8 mouse cellular contexts compared by ENCODE assay signal in the genomic region with DNA sequence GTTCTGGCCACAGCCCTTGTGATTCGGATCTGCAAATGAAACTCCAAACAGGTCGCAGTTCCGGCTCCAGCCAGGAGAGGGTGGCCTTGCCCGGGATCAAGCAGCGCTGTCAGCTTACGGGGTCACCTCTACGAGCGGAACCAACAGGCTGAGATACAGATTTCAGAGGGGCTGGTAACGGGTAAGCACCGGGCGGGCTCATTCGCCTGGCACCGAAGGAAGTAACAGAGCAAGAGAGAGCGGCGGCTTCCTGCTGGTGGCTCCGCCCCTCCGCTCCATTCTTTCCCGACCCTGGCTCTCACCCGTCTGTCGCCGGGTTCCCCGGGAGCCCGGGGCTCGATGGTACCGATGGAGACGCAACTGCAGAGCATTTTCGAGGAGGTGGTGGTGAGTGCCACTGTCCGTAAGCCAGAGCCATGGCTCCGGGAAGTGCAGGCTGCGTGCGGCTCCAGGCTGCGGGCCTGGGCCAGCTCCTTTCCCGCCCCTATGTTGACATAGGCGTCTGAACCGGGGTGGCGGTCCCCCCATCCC. TPM values are rescaled to one million over a fixed set of nuclear protein-coding genes. Genes with fewer than 3 reads are reported as not detected.
DNase-seq lines count a peak whose midpoint lies in the region; ATAC-seq and TF ChIP-seq lines count a peak whose summit lies in the region.

A gene (plus strand): TSS at position 227 of the 531 bp plus-strand sequence.

- peak within 1 kb of the TSS; percentile 81 to 94 (median 91) for H3K4me3 ChIP-seq in CH12.LX (replicated peaks in 1 of 3; ENCODE audit: low read depth in 2 of 3, low read length in 2 of 3, poor library complexity in 1 of 3)
- peak within 1 kb of the TSS; percentile 71 for H3K4me3 ChIP-seq in forebrain, embryonic 11.5 days (ENCODE audit: low read depth, low read length)
- H3K4me3 ChIP-seq in heart, embryonic 16.5 days (ENCODE audit: low read length): peak within 1 kb of the TSS; percentile 97
- H3K4me3 ChIP-seq in liver, embryonic 15.5 days (replicated peaks): peak within 1 kb of the TSS; percentile 87
- H3K4me3 ChIP-seq in neural tube, embryonic 12.5 days: peak within 1 kb of the TSS; percentile 87

- no peaks in the 10 kb centered on the region for H3K27me3 ChIP-seq in CH12.LX (replicated peaks)
- no peaks in the 10 kb centered on the region for H3K27me3 ChIP-seq in forebrain, embryonic 11.5 days (ENCODE audit: control insufficient read depth, insufficient read depth, low read length)
- no peaks in the 10 kb centered on the region for H3K27me3 ChIP-seq in heart, embryonic 16.5 days (ENCODE audit: control insufficient read depth, insufficient read depth, low read length)
- no peaks in the 10 kb centered on the region for H3K27me3 ChIP-seq in liver, embryonic 15.5 days
- H3K27me3 ChIP-seq in neural tube, embryonic 12.5 days (replicated peaks): no peaks in the 10 kb centered on the region

- in situ Hi-C loops in CH12.LX (cut with MboI; ENCODE audit: low pct_ligation_motif_present, low pct_unique_long_range_greater_than_20kb, low sequenced_read_pairs): loop anchor here (10.0 kb wide), 1 partner anchor 345 kb away; no protein-coding TSS in a partner anchor

- peak; percentile 88 for TF ChIP-seq RAD21 in CH12.LX (IDR thresholded peaks at IDR 0.05; ENCODE audit: low read depth, low read length)

- TF ChIP-seq CTCF in CH12.LX (conservative IDR thresholded peaks at IDR 0.05 in 1 of 2, IDR thresholded peaks at IDR 0.05 in 1 of 2; ENCODE audit: low read depth in 2 of 2, low read length in 2 of 2): peak; percentile 58 to 91

- WGBS in forebrain, embryonic 11.5 days: under 1% methylated on average over 36 of the region's 36 CpGs
- under 1% methylated on average over 36 of the region's 36 CpGs for WGBS in heart, embryonic 16.5 days
- WGBS in liver, embryonic 15.5 days (ENCODE audit: insufficient replicate concordance): under 1% methylated on average over 36 of the region's 36 CpGs
- under 1% methylated on average over 36 of the region's 36 CpGs for WGBS in neural tube, embryonic 12.5 days

- peak; percentile 95 for DNase-seq in CH12.LX (ENCODE audit: extremely low read depth)
- peak; percentile 97 for DNase-seq in c-Kit-positive CD71-positive TER-119-negative erythroid progenitor cells, embryonic 14.5 days (ENCODE audit: low read depth)
- peak; percentile 97 for DNase-seq in forebrain, embryonic 11.5 days (ENCODE audit: low spot score)
- DNase-seq in kidney, postnatal 36 days: peak; percentile 97 to 99
- DNase-seq in telencephalon, adult 2 months (ENCODE audit: low read depth, low spot score): peak; percentile 97

- H3K9me3 ChIP-seq in CH12.LX (replicated peaks; ENCODE audit: low read length): no peaks in the 10 kb centered on the region
- no peaks in the 10 kb centered on the region for H3K9me3 ChIP-seq in forebrain, embryonic 11.5 days (ENCODE audit: control insufficient read depth, low read length)
- H3K9me3 ChIP-seq in heart, embryonic 16.5 days (replicated peaks; ENCODE audit: control insufficient read depth, low read length): no peaks in the 10 kb centered on the region
- no peaks in the 10 kb centered on the region for H3K9me3 ChIP-seq in liver, embryonic 15.5 days (replicated peaks)
- H3K9me3 ChIP-seq in neural tube, embryonic 12.5 days: no peaks in the 10 kb centered on the region

- peaks cover 20 to 30% of the 10 kb centered on the region in 2 experiments for H3K36me3 ChIP-seq in CH12.LX (replicated peaks in 1 of 2; ENCODE audit: control insufficient read depth in 1 of 2, insufficient read depth in 1 of 2, low read length in 1 of 2)
- H3K36me3 ChIP-seq in forebrain, embryonic 11.5 days (ENCODE audit: control insufficient read depth, insufficient read depth, low read length): peaks cover under 1% of the 10 kb centered on the region; the same call in 1 of the 2 replicates
- peaks cover 21% of the 10 kb centered on the region for H3K36me3 ChIP-seq in heart, embryonic 16.5 days (ENCODE audit: control insufficient read depth, insufficient read depth)
- H3K36me3 ChIP-seq in liver, embryonic 15.5 days (replicated peaks): peaks cover 28% of the 10 kb centered on the region
- peaks cover 27% of the 10 kb centered on the region for H3K36me3 ChIP-seq in neural tube, embryonic 12.5 days

- TF ChIP-seq EP300 in CH12.LX (IDR thresholded peaks at IDR 0.05; ENCODE audit: low read length): no peak

- peaks cover 0 to 8% of the 10 kb centered on the region in 2 experiments; a peak in 2 of 4 replicates for H3K4me1 ChIP-seq in CH12.LX (ENCODE audit: control insufficient read depth in 1 of 2, insufficient read depth in 2 of 2)
- H3K4me1 ChIP-seq in forebrain, embryonic 11.5 days (replicated peaks; ENCODE audit: control insufficient read depth, insufficient read depth, low read length): no peaks in the 10 kb centered on the region
- peaks cover 3% of the 10 kb centered on the region; the same call in 1 of the 2 replicates for H3K4me1 ChIP-seq in heart, embryonic 16.5 days (ENCODE audit: control insufficient read depth, insufficient read depth, low read length)
- H3K4me1 ChIP-seq in liver, embryonic 15.5 days (replicated peaks): 0 out of 2 replicates have a peak, but pooled peaks cover 5% of the 10 kb centered on the region
- 0 out of 2 replicates have a peak, but pooled peaks cover 2% of the 10 kb centered on the region for H3K4me1 ChIP-seq in neural tube, embryonic 12.5 days

- peak within 1 kb of the TSS; percentile 71 for H3K4me2 ChIP-seq in CH12.LX (ENCODE audit: insufficient read depth, low read depth, poor library complexity, severe bottlenecking)
- peak within 1 kb of the TSS; percentile 51 for H3K4me2 ChIP-seq in forebrain, embryonic 11.5 days (ENCODE audit: low read depth, low read length, severe bottlenecking)
- peak within 1 kb of the TSS; percentile 79 for H3K4me2 ChIP-seq in heart, embryonic 16.5 days (ENCODE audit: low read depth, low read length)
- H3K4me2 ChIP-seq in liver, embryonic 15.5 days: peak within 1 kb of the TSS; percentile 69
- H3K4me2 ChIP-seq in neural tube, embryonic 12.5 days (replicated peaks): peak within 1 kb of the TSS; percentile 64

- H3K27ac ChIP-seq in CH12.LX (ENCODE audit: insufficient read depth, low read depth): no peak within 1 kb of the TSS
- H3K27ac ChIP-seq in forebrain, embryonic 11.5 days (ENCODE audit: low read depth, low read length): no peak within 1 kb of the TSS
- 0 out of 2 replicates have a peak within 1 kb of the TSS, but pooled peaks have one; percentile 42 for H3K27ac ChIP-seq in heart, embryonic 16.5 days (ENCODE audit: low read length)
- peak within 1 kb of the TSS; percentile 74 for H3K27ac ChIP-seq in liver, embryonic 15.5 days (replicated peaks)
- H3K27ac ChIP-seq in neural tube, embryonic 12.5 days: no peak within 1 kb of the TSS

- peak within 1 kb of the TSS; percentile 57 for H3K9ac ChIP-seq in CH12.LX (ENCODE audit: insufficient read depth, low read depth)
- peak within 1 kb of the TSS; percentile 84 for H3K9ac ChIP-seq in forebrain, embryonic 11.5 days (ENCODE audit: low read length)
- H3K9ac ChIP-seq in heart, embryonic 16.5 days (ENCODE audit: low read length): peak within 1 kb of the TSS; percentile 97
- peak within 1 kb of the TSS; percentile 92 for H3K9ac ChIP-seq in liver, embryonic 15.5 days
- peak within 1 kb of the TSS; percentile 83 for H3K9ac ChIP-seq in neural tube, embryonic 12.5 days

- dilution Hi-C loops in CH12.LX (cut with MboI; ENCODE audit: extremely low pct_ligation_motif_present, extremely low pct_unique_long_range_greater_than_20kb, low sequenced_read_pairs): no loop called here

- peak; percentile 99 for ATAC-seq in forebrain, embryonic 11.5 days (replicated peaks; ENCODE audit: low FRiP score)
- ATAC-seq in heart, embryonic 16.5 days (replicated peaks; ENCODE audit: extremely low read depth, insufficient read depth, low FRiP score): peak; percentile 99
- peak; percentile 100 for ATAC-seq in liver, embryonic 15.5 days (ENCODE audit: insufficient read depth)
- peak; percentile 100 for ATAC-seq in neural tube, embryonic 12.5 days (ENCODE audit: low FRiP score, low read depth)

- TF ChIP-seq POLR2A in CH12.LX (IDR thresholded peaks at IDR 0.05; ENCODE audit: low read depth, low read length): peak; percentile 78

- peaks cover 14% of the 10 kb centered on the region; the same call in 1 of the 2 replicates for H3K79me2 ChIP-seq in CH12.LX (replicated peaks; ENCODE audit: control insufficient read depth, extremely low read depth, insufficient read depth, poor library complexity, severe bottlenecking)

TF ChIP-seq in CH12.LX, 34 proteins besides CTCF, POLR2A, EP300 and RAD21 (continues in another document):
- TF ChIP-seq SIN3A (IDR thresholded peaks at IDR 0.05; ENCODE audit: low read length) (peak; percentile 87), SMC3 (IDR thresholded peaks at IDR 0.05; ENCODE audit: low read depth, low read length) (peak; percentile 87), KAT2A (IDR thresholded peaks at IDR 0.05; ENCODE audit: insufficient replicate concordance, low read length) (peak; percentile 70; the same call in 1 of the 2 replicates), JUN (IDR thresholded peaks at IDR 0.05; ENCODE audit: insufficient read depth, low read depth, low read length) (no peak), NRF1 (IDR thresholded peaks at IDR 0.05; ENCODE audit: low read depth, low read length) (peak; percentile 52; the same call in 1 of the 2 replicates), ZC3H11A (IDR thresholded peaks at IDR 0.05; ENCODE audit: low read depth, low read length) (0 out of 2 replicates have a peak, but pooled peaks have one; percentile 17), MXI1 (IDR thresholded peaks at IDR 0.05; ENCODE audit: low read depth, low read length) (peak; percentile 69), TBP (conservative IDR thresholded peaks at IDR 0.05; ENCODE audit: low read depth, low read length) (0 out of 2 replicates have a peak, but pooled peaks have one; percentile 41), MEF2A (IDR thresholded peaks at IDR 0.05; ENCODE audit: borderline replicate concordance, low read depth, low read length) (peak; percentile 88; the same call in 1 of the 2 replicates), MYC (IDR thresholded peaks at IDR 0.05; ENCODE audit: low read depth, low read length) (peak; percentile 11; the same call in 1 of the 2 replicates), ETS1 (conservative IDR thresholded peaks at IDR 0.05; ENCODE audit: low read depth, low read length) (no peak; the same call in 1 of the 2 replicates), USF1 (IDR thresholded peaks at IDR 0.05; ENCODE audit: low read depth, low read length) (no peak), HCFC1 (IDR thresholded peaks at IDR 0.05; ENCODE audit: low read depth, low read length) (peak; percentile 94)

RNA-seq across cellular contexts. Expression of the gene that starts here (rescaled TPM):
- 43.5 and 43.6 TPM in 2 replicates for total RNA-seq in CH12.LX (2012; rRNA removed)
- total RNA-seq in CH12.LX (2014; rRNA removed): 45.6 and 46.7 TPM in 2 replicates
- 37.1 and 45.7 TPM in 2 replicates for polyA plus RNA-seq in CH12.LX (2012; ENCODE audit: insufficient read length, low read depth)
- 33.4 and 33.5 TPM in 2 replicates for polyA plus RNA-seq in forebrain, embryonic 11.5 days (2014; fragmentation: Nextera tagmentation; extraction: Ambion mirVana)
- 11.6 and 12.7 TPM in 2 replicates for polyA plus RNA-seq in heart, embryonic 16.5 days (2015; fragmentation: Nextera tagmentation; extraction: Ambion mirVana)
- polyA plus RNA-seq in liver, embryonic 15.5 days (2015; fragmentation: Nextera tagmentation; extraction: Ambion mirVana): 5.9 and 6.2 TPM in 2 replicates
- 28.1 and 33.5 TPM in 2 replicates for polyA plus RNA-seq in neural tube, embryonic 12.5 days (2016; fragmentation: Nextera tagmentation; extraction: Ambion mirVana)

Comparison
In these comparisons a context has a peak if more than half of its experiments do, and no peak if none do; other contexts are left out.
1. H3K27ac ChIP-seq: peak in heart, embryonic 16.5 days (single experiment) and liver, embryonic 15.5 days (single experiment); none in CH12.LX (single experiment), forebrain, embryonic 11.5 days (single experiment) and neural tube, embryonic 12.5 days (single experiment).
2. Peak in every context shown above with its lines, with median percentiles within 50 percentile points of each other: DNase-seq, H3K4me2 ChIP-seq, H3K4me3 ChIP-seq, H3K9ac ChIP-seq and ATAC-seq.